Mouse (Mus musculus) kidney, embryonic 15.5 days (tissue): ENCODE measurements around the gene Faf1. TPM values are rescaled to one million over a fixed set of nuclear protein-coding genes. Genes with fewer than 3 reads are reported as not detected.

ENCODE experiments used
- ATAC-seq: fragments of 200-750 bp; cut with Nextera tagmentation; replicated peaks from 2 replicates; pipeline ENCODE4 v1.8.0; 2017; ENCODE audit warnings: moderate TSS enrichment; ENCODE audit not compliant: low FRiP score
- H3K27ac ChIP-seq: fragments of 300-500 bp; sonication (generic); 2 replicates; pipeline ENCODE4 v1.5.1; 2015; ENCODE audit warnings: mild to moderate bottlenecking, inconsistent platforms
- H3K27me3 ChIP-seq: fragments of 300-500 bp; sonication (generic); 2 replicates; pipeline ENCODE4 v1.6.1; 2015; ENCODE audit warnings: inconsistent platforms
- H3K36me3 ChIP-seq: fragments of 300-500 bp; sonication (generic); 2 replicates; pipeline ENCODE4 v1.6.1; 2015; ENCODE audit warnings: inconsistent platforms
- H3K4me1 ChIP-seq: fragments of 300-500 bp; sonication (generic); 2 replicates; pipeline ENCODE4 v1.6.1; 2015; ENCODE audit warnings: inconsistent platforms
- H3K4me2 ChIP-seq: fragments of 300-500 bp; sonication (generic); 2 replicates; pipeline ENCODE4 v1.6.1; 2015; ENCODE audit warnings: moderate library complexity, mild to moderate bottlenecking, inconsistent platforms
- H3K4me3 ChIP-seq: fragments of 300-500 bp; sonication (generic); replicated peaks from 2 replicates; pipeline ENCODE4 v1.5.1; 2015; ENCODE audit warnings: mild to moderate bottlenecking, inconsistent platforms
- H3K9ac ChIP-seq: fragments of 300-500 bp; sonication (generic); 2 replicates; pipeline ENCODE4 v1.6.1; 2015; ENCODE audit warnings: mild to moderate bottlenecking, inconsistent platforms
- H3K9me3 ChIP-seq: fragments of 300-500 bp; sonication (generic); replicated peaks from 2 replicates; pipeline ENCODE4 v1.6.1; 2016; ENCODE audit warnings: inconsistent platforms
- WGBS: fragments of 180-500 bp; shearing (Covaris S2); methylation state at CpG from one replicate; pipeline ENCODE4 v1.1.7; 2015; ENCODE audit warnings: mixed read lengths; 5-methylcytosine and 5-hydroxymethylcytosine counted together
- polyA plus RNA-seq: library from polyadenylated mRNA; unstranded; fragments of >200 nt; fragmentation: Nextera tagmentation; extraction: Ambion mirVana; gene quantifications from 2 replicates; pipeline ENCODE4 v1.2.1, GENCODE M21; 2015

Gene Faf1
- polyA plus RNA-seq, 1 experiment from 2014 or later: 22.7 TPM

DNA sequence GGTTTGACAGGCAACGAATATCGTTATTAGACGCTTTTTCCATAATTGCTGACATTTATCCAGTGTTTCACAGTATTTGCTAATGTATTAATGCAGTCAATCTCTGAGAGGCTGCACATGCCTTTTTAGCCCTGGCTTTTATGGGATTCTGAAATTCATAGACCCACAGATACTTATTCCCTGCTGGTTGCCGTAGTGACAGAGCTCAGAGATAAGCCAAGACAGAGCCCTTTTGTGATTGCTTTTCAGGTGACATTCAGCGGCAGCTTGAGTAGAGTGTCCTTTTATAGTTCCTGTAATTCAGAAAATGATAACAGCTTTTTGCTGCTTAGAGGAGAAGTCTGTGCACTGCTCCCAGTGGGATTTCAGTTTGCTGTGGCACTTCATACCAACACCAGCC lies 130.0 kb downstream of the Faf1 start:
- ATAC-seq: no peak
- no peaks in the 10 kb centered on the region for H3K27me3 ChIP-seq
- H3K36me3 ChIP-seq: no peaks in the 10 kb centered on the region
- WGBS: 86% methylated on average over 5 of the region's 5 CpGs
- no peak overlapping the region for H3K4me3 ChIP-seq
- H3K9ac ChIP-seq: no peak overlapping the region
- no peak overlapping the region for H3K4me2 ChIP-seq
- no peaks in the 10 kb centered on the region for H3K9me3 ChIP-seq
- H3K27ac ChIP-seq: no peak overlapping the region
- H3K4me1 ChIP-seq: no peaks in the 10 kb centered on the region

DNA sequence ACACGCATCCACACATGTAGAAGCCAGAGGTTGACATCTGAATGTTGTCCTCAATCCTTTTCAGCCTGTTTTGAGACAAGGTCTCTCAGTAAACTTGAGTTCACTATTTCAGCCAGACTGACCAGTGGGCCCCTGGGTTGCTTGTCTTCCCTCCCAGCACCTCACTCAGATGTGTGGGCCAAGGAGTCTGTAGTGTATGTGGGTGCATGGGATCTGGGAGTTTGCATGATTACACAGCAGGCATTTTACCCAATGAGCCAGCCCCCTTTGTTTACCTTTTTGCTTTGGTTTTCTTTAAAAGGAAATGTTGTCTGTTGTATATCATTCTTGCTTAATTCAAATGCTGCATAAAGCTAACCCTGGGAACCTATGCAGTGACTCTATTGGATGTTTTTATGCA lies 138.8 kb downstream of the Faf1 start:
- Histone ChIP-seq H3K4me2 (no peak overlapping the region), H3K27ac (no peak overlapping the region), H3K9me3 (no peaks in the 10 kb centered on the region), H3K4me1 (no peaks in the 10 kb centered on the region), H3K9ac (no peak overlapping the region), H3K36me3 (no peaks in the 10 kb centered on the region), H3K4me3 (no peak overlapping the region), H3K27me3 (no peaks in the 10 kb centered on the region)
- ATAC-seq: no peak
- 91% methylated on average over 1 of the region's 1 CpGs for WGBS

DNA sequence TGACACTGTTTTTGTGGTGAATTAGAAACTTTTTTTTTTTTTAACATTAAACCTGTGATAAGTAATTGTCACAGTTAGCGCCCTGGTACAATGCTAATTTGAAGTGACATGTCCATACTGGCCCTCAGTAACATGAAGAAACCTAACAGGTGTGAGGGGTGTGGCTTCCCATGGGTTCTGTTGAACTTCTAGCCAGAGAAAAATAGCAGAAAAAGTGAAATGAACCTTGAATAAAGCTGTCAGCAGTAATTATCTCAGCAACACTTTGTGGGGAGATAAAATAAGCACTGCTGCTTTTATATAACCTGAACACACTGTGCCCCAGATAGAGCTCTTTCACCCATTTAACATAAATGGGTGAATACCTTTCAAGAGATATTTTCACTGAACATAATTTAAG lies 139.2 kb downstream of the Faf1 start:
- Histone ChIP-seq H3K9me3 (no peaks in the 10 kb centered on the region), H3K9ac (no peak overlapping the region), H3K4me3 (no peak overlapping the region), H3K27me3 (no peaks in the 10 kb centered on the region), H3K4me2 (no peak overlapping the region), H3K36me3 (no peaks in the 10 kb centered on the region), H3K4me1 (no peaks in the 10 kb centered on the region), H3K27ac (no peak overlapping the region)
- WGBS: 80% methylated on average over 1 of the region's 1 CpGs
- ATAC-seq: no peak

DNA sequence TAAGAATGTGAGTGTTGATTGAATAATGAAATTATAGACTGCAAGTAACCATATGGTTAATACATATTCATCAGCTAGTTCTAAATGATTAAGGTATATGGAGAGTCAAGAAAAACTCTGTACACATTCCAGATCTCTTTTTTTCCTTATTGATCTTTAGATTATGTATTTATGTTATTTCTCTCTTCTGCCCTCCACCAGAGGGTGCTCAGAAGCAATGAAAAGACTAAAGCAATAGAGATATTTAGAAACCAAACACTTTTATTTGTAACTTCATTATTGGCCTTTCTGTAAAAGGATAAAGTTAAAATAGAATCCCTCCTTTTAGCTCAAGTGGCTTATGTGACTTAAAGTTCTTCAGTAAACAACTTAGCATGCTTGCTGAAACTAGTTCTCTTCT lies 143.1 kb downstream of the Faf1 start:
- Histone ChIP-seq H3K36me3 (no peaks in the 10 kb centered on the region), H3K4me1 (no peaks in the 10 kb centered on the region), H3K9me3 (no peaks in the 10 kb centered on the region), H3K27me3 (no peaks in the 10 kb centered on the region), H3K9ac (no peak overlapping the region), H3K4me2 (no peak overlapping the region), H3K27ac (no peak overlapping the region), H3K4me3 (no peak overlapping the region)
- no peak for ATAC-seq

DNA sequence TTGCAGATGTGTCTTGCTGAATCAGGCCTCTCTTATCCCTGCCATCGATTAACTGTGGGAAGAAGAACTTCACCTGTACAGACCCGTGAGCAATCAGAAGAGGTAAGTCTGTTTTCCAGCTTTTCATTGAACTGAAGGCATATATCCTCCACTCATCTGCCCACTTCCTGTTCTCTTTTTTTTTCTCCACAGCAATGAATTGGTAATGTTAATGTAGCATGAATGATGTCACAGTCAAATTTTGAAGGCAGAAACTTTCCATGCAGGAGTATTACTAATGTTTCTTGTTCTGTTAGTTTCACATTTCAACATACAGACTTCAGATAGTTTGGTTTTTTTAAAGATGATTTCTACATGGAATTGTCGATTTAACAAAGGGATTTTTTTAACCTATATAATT lies 153.4 kb downstream of the Faf1 start:
- WGBS: 92% methylated on average over 3 of the region's 3 CpGs
- H3K36me3 ChIP-seq: peaks cover 12% of the 10 kb centered on the region
- H3K4me2 ChIP-seq: no peak overlapping the region
- no peak overlapping the region for H3K4me3 ChIP-seq
- no peaks in the 10 kb centered on the region for H3K27me3 ChIP-seq
- no peaks in the 10 kb centered on the region for H3K9me3 ChIP-seq
- ATAC-seq: no peak
- no peak overlapping the region for H3K9ac ChIP-seq
- no peak overlapping the region for H3K27ac ChIP-seq
- no peaks in the 10 kb centered on the region for H3K4me1 ChIP-seq

DNA sequence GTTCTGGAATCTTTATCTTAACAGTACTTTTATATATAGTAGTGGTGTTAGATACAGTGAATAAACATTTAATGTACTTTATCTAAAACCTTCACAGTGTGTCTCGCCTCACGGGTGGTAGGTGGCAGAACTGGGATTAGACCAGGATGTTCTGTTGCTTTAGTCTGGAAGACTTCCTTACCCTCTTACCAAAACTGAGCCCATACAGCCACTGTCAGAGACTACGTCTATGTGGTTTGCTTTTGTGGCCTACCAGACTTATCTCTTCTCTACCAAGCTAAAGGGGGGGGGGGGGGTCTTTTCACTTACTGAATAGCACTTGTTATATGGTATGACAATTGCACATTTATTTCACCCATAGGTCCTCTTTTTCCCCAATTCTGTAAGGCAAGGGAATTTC lies 181.5 kb downstream of the Faf1 start:
- no peak overlapping the region for H3K27ac ChIP-seq
- no peaks in the 10 kb centered on the region for H3K36me3 ChIP-seq
- ATAC-seq: no peak
- no peaks in the 10 kb centered on the region for H3K27me3 ChIP-seq
- no peaks in the 10 kb centered on the region for H3K9me3 ChIP-seq
- H3K4me1 ChIP-seq: no peaks in the 10 kb centered on the region
- WGBS: 92% methylated on average over 3 of the region's 3 CpGs
- H3K9ac ChIP-seq: no peak overlapping the region
- no peak overlapping the region for H3K4me2 ChIP-seq
- no peak overlapping the region for H3K4me3 ChIP-seq

DNA sequence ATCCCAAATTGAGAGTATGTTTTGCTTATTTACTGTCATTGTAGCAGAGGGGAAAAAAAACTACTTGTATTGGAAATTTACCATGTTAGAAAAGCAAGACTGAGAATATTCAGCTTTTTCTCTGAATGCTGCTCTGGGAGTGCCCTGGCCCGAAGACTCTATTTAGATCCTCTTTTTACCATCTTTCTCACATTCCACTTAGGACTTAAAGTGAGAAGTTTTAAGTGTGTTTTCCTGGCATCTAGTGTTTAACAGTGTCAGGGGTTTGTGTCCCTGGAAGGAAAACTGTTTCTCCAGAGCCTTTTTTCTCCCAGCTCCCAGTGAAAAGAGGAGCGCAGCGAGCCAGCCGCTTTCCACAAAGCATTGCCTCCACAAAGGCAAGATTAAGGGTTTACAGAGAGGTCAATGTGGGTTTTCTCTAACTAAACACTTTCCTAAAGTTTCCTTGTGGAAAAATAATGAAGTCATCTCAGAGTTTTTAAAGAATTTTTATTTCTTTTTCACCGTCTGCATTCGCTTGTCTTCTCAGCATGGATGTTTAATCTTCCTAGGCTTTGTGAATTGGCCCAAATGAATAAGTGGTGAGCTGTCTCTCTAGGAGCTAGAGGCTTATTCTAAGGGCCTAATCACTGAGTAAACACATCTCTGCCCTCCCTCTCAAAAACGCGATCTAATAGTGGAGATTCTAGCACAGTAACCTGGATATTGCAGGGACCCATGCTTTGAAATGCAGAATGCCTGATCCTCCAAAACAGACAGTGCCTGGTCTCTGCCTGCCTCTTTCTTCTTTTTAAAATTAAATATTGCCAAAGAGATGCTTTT lies 182.4 kb downstream of the Faf1 start:
- no peaks in the 10 kb centered on the region for H3K4me1 ChIP-seq
- no peak overlapping the region for H3K27ac ChIP-seq
- no peak overlapping the region for H3K4me2 ChIP-seq
- no peak overlapping the region for H3K4me3 ChIP-seq
- 69% methylated on average over 8 of the region's 8 CpGs for WGBS
- no peaks in the 10 kb centered on the region for H3K36me3 ChIP-seq
- ATAC-seq: no peak
- no peaks in the 10 kb centered on the region for H3K27me3 ChIP-seq
- H3K9me3 ChIP-seq: no peaks in the 10 kb centered on the region
- no peak overlapping the region for H3K9ac ChIP-seq

DNA sequence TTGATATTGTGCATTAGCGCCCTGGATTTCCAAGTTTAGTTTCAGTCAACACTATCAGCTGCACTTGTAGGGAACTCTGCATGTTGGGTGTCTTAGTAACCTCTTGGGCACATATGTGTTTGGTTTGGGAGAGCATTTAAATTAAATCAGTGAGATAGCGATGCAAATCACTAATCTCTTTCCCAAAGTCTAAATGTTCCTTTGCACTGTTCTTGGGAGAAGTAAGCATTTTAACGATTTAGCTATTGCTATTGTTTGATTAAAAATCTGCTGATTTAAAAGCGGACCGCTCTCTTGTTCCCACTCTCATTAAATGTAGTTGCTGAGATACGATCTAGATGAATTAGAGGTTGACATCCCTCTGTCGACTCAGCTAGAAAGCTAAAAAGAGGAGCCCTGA lies 183.0 kb downstream of the Faf1 start:
- H3K9ac ChIP-seq: no peak overlapping the region
- no peak for ATAC-seq
- H3K36me3 ChIP-seq: no peaks in the 10 kb centered on the region
- no peaks in the 10 kb centered on the region for H3K9me3 ChIP-seq
- no peak overlapping the region for H3K4me2 ChIP-seq
- no peaks in the 10 kb centered on the region for H3K27me3 ChIP-seq
- H3K27ac ChIP-seq: no peak overlapping the region
- WGBS: 65% methylated on average over 7 of the region's 7 CpGs
- H3K4me3 ChIP-seq: no peak overlapping the region
- H3K4me1 ChIP-seq: no peaks in the 10 kb centered on the region

DNA sequence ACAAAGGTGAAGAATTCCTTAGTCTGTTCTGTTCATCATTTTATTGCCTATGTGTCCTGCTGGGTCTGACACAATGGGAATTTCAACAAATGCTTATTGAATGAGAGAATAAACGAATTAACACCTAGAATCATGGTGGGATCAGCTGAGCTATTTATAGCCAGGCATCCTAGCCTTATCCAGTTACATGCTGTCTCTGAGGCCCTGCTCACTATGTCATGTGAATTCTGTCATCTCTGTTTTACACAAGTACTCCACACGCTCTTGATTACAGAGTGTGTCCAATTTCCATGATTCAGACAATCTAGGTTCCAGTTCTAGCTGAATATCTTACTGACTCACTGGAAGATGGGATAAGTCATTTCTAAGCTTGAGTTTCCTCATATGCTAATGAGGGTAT lies 183.9 kb downstream of the Faf1 start:
- no peak overlapping the region for H3K4me3 ChIP-seq
- no peaks in the 10 kb centered on the region for H3K9me3 ChIP-seq
- H3K27me3 ChIP-seq: no peaks in the 10 kb centered on the region
- H3K4me2 ChIP-seq: no peak overlapping the region
- no peak for ATAC-seq
- WGBS: 63% methylated on average over 2 of the region's 2 CpGs
- no peaks in the 10 kb centered on the region for H3K36me3 ChIP-seq
- H3K9ac ChIP-seq: no peak overlapping the region
- no peaks in the 10 kb centered on the region for H3K4me1 ChIP-seq
- H3K27ac ChIP-seq: no peak overlapping the region

DNA sequence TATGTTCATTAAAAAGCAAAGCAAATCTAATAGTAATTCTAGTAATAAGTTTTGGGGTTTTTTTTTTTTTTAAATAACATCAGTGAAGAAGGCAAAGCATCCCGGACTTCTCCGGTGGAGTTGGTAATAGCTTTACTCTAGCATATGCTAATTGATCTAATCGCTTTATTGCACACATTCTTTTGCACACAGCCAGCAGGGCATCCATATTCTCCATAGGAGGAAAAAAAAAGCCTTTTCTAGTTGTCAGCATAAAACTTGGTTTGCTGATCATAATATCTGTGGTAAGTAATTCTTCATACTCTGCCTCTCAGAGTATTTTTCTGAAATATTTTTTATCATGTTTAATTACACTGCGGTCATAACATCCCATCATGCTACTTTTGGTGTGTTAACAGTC lies 185.9 kb downstream of the Faf1 start:
- Histone ChIP-seq H3K36me3 (no peaks in the 10 kb centered on the region), H3K4me2 (no peak overlapping the region), H3K27me3 (no peaks in the 10 kb centered on the region), H3K4me3 (no peak overlapping the region), H3K4me1 (no peaks in the 10 kb centered on the region), H3K9me3 (no peaks in the 10 kb centered on the region), H3K27ac (no peak overlapping the region), H3K9ac (no peak overlapping the region)
- ATAC-seq: no peak
- 77% methylated on average over 4 of the region's 4 CpGs for WGBS

DNA sequence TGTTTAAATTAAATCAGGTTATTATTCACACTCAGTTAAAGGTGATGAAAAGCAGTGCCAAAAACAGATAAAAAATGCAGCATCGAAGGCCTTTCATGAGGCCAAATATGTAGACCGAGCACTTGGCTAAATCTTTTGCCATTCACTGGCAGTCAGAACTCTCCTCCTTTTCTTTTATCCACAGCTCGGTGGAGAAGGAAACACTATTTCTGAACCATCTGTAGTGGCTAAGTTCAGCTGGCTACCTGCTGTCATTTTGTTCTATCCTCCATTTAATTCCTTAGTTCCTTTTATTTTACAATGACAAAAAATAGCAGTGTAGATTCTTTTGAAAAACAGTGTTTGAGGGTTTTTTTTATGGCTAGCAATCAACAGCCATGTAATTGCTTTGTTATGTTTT lies 186.6 kb downstream of the Faf1 start:
- H3K9ac ChIP-seq: no peak overlapping the region
- WGBS: 73% methylated on average over 3 of the region's 3 CpGs
- no peak overlapping the region for H3K4me3 ChIP-seq
- ATAC-seq: no peak
- no peaks in the 10 kb centered on the region for H3K36me3 ChIP-seq
- no peaks in the 10 kb centered on the region for H3K27me3 ChIP-seq
- no peak overlapping the region for H3K4me2 ChIP-seq
- no peak overlapping the region for H3K27ac ChIP-seq
- H3K9me3 ChIP-seq: no peaks in the 10 kb centered on the region
- H3K4me1 ChIP-seq: no peaks in the 10 kb centered on the region

DNA sequence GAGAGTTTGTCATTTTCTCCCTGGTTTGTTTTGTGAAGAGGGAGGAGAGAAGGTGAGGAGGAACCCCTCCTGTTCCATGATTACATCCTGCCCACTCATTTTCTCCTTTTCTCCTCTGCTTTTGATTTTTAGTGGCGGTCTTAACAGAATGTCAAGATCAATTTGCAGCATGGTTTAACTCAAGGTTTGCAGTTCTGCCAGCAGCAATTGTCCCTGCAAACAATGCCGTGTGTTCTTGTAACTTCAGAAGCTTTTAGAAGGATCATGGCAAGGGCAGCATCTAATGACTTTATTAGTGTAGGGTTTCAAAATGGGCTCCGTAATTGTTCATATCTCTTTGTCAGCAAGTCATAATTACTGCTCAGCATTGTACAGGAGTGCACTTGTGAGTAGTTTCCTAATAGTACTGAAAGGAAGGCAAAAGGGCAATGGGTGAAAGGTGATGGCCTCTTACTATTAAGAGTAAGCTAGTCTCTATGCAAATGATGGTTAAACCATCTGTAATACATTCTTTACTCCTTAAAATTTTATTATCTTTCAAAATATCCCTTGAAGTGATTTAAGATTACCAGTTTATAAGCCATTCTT lies 192.6 kb downstream of the Faf1 start:
- H3K36me3 ChIP-seq: no peaks in the 10 kb centered on the region
- 50% methylated on average over 3 of the region's 3 CpGs for WGBS
- no peak overlapping the region for H3K9ac ChIP-seq
- H3K4me2 ChIP-seq: no peak overlapping the region
- H3K9me3 ChIP-seq: no peaks in the 10 kb centered on the region
- no peaks in the 10 kb centered on the region for H3K27me3 ChIP-seq
- no peaks in the 10 kb centered on the region for H3K4me1 ChIP-seq
- H3K4me3 ChIP-seq: no peak overlapping the region
- no peak overlapping the region for H3K27ac ChIP-seq
- ATAC-seq: no peak

DNA sequence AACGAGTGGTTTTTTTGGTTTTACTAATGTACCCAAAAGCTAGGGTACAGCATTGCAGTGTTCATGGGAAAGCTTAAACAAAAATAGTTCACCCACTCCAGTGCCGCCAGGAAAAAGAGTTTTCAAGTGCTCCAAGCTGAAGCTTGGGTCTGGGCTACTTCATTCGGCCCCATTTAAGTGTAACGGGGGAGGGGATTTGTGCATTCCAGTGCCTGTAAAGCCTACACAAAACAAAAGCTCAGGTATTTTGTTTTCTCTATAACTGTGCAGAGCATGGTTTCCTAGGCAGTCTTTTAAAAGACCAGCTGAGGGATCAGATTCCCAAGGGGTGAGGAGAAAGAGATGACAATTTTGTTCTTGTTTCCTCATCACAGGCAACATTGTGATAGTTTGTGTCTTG lies 207.9 kb downstream of the Faf1 start:
- Histone ChIP-seq H3K27me3 (no peaks in the 10 kb centered on the region), H3K27ac (no peak overlapping the region), H3K9ac (no peak overlapping the region), H3K4me1 (no peaks in the 10 kb centered on the region), H3K4me3 (no peak overlapping the region), H3K4me2 (no peak overlapping the region), H3K9me3 (no peaks in the 10 kb centered on the region), H3K36me3 (no peaks in the 10 kb centered on the region; the same call in 1 of the 2 replicates)
- no peak for ATAC-seq
- WGBS: 76% methylated on average over 4 of the region's 4 CpGs
